Mouse (Mus musculus): ENCODE results near the gene Lhfp.

Lhfp gene

DNA sequence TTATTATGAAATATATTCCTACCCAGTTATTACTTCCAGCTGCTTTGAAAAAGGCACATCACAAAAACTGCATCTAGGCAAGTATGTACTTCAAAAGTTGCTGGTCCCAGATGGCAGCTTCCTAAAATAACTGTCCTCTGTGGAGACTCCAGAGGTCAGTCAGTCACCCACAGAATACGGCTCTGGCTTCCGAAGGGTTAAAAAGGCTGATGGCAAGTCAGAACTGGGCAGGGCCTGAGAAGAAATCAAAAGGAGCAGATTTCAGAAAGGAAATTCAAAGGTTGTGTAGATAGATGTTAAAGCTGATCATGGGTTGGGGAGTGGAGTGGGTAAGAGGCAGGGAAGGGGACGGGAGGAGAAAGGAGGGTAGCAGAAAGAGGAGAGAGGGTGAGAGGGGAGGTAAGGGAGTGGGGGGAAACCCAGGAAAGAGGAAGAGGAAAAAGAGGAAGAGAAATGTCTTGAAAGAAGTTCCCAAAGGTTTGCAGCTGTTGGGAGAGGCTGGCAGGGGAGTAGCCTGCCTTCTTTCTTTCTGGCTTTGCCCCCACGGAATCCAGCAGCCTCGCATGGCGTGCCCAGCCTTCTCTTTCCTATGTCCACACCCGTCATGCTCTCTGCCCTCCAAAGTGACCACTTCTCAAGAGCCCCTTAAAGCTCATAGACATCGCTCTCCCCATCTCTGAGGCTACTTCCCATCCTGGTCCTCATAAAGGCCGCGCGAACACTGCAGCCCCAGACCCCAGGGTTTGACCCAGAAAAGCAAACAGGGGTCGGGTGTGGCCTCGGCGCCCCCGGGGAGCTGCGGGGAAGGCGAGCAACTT is 526 bp upstream of the Lhfp start:
- in situ Hi-C loops (cut with MboI, MseI) = no loop called here

DNA sequence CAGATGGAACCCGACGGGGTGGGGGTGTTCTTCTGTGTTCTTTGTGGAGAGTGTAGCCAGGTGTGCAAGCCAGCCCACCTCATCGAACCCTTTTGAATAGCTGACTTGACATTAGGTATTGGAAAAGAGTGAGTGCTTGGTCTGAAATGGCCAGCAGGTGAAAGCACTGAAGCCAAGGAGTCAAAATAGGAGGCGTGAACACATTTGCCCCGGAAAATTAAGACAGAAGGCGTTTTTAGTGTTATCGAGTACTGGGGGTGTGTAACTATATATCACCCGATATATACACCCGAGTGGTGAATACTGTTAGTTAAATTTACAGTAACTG is 876 bp downstream of the Lhfp start:
- in situ Hi-C loops (cut with MboI, MseI) = no loop called here

DNA sequence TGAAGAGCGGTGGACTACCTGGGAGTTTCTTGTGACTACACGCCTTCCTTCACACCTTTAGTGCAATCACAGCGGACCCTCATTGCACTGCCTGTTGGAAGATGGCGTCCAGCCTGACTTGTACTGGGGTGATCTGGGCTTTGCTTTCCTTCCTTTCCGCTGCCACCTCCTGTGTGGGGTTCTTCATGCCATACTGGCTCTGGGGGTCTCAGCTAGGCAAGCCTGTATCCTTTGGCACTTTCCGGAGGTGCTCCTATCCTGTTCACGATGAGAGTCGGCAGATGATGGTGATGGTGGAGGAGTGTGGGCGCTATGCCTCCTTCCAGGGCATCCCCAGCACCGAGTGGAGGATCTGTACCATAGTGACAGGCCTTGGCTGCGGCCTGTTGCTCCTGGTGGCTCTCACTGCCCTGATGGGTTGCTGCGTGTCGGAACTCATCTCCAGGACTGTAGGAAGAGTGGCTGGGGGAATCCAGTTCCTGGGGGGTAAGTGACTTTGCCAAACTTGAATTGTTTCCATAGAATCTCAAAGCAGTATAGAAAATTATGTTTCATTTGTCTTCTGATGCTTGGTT is 2.0 kb downstream of the Lhfp start:
- in situ Hi-C loops (cut with MboI, MseI) = no loop called here

DNA sequence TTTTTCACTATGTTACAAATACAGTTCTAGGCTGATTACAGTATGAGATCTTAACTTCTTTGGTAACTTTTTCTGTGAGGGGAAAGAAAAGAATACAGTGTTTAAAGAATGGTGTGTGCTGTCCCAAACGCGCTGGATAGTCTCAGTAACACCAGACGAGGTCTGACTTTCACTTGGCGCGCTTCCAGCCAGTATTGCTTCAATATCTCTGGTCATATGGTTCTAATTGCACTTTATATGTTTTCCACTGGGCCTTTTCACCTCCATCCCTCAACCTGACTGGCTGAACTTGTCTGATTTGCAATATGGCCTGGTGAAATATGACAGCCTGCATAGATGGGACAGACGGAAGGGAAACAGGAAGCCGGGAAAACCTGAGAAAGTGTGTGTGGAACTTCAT is 2.9 kb downstream of the Lhfp start:
- in situ Hi-C loops (cut with MboI, MseI) = no loop called here

DNA sequence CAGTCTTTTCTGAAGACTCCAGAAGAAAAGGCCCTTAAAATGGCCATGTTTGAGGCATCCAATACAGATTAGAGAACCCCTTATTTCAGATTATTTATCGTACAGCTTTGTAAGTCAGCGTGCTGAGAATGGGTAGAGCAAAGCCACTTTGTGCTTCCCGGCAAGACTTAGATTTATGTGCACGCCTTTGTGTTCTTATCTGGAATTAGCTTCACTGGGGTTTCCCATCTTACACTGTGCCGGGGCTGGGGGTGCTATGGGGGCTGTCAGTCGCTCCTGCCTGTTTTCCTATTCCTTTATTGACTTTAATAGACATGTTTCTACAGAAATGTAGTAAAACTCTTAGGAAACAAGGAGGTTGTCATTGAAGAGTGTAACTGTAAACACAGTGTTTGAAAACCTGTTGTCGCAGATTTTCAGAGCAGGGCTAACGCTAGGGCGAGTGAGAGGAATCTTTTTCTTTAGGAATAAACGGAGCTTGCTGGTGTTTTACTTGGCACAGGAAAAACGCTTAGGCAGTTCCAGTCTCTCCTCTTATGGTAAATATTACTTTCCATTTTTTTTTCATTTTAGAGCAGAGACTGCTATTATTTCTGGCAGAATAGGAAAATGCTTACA is 3.5 kb downstream of the Lhfp start:
- in situ Hi-C loops (cut with MboI, MseI) = no loop called here

DNA sequence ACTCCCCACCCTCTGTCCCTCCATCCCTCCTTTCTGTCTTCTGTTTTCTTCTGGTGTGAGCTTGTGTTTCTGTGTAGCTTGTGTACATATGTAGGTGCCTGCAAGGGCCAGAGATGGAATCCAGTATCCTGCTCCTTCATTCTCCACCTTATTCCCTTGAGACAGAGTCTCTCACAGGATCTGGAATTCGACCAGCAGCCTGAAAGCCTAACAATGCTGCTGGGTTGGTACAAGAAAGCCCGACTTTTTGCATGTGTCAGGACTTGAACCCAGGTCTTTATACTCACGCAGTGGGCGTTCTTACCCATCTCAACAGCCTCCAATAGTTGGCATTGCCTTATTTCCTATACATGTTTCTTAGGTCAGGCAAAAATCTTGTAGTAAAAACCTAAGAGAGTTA is 4.4 kb downstream of the Lhfp start:
- in situ Hi-C loops (cut with MboI, MseI) = no loop called here

DNA sequence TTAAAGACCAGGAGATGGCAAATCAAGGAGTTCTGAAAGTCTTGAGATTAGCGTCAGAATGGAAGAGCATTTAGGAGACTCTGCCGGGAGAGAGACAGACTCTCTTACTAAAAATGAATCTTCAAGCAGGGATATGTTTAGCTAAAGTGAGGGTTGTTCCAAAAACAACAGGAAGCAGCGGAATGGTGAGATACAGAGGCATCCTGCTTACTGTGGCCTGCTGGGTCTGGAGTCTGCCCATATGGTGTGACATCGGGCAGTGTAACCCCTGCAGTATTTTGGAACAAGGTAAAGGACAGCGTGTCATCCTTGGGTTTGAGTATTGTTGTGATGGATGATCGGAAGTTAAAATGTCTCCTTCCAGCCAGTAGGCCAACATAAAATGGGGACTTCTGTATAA is 5.0 kb downstream of the Lhfp start:
- in situ Hi-C loops (cut with MboI, MseI) = no loop called here

DNA sequence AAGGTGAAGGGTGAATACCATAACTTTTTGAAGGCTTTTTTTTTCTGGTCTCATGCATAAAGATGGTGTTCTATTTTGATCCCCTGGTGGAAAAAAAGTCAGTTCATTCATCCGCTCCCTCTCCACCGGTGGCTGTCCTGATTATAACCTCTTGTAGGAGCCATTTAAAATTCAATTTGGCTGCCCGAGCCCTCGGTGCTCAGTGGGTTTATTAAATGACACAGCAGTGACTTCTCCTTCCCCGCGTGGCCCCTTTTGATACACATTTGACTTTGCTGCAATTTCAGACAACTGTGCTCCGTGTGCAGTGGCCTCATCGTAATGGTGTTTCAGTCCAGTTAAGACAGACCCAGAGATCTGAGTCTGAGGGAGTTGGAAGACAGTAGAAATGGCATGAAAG is 11.1 kb downstream of the Lhfp start:
- in situ Hi-C loops (cut with MboI, MseI) = no loop called here

DNA sequence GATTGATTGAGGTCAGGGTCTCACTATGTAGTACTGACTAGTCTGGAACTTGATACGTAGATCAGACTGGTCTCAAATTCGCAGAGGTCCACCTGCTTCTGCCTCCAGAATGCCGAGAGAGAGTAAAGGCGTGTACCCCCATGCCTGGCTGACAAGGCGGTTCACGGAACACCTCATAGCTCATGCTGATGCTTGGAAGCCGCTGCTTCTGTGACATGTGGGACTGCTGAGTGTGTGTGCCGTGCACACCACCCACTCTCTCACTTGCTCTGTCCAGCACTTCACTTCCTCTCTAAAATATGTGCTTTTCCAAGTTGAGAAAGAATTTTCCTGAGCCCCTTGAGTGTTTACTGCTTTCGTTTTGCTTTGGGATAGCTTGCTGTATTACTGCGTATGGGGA is 15.1 kb downstream of the Lhfp start:
- in situ Hi-C loops (cut with MboI, MseI) = no loop called here

DNA sequence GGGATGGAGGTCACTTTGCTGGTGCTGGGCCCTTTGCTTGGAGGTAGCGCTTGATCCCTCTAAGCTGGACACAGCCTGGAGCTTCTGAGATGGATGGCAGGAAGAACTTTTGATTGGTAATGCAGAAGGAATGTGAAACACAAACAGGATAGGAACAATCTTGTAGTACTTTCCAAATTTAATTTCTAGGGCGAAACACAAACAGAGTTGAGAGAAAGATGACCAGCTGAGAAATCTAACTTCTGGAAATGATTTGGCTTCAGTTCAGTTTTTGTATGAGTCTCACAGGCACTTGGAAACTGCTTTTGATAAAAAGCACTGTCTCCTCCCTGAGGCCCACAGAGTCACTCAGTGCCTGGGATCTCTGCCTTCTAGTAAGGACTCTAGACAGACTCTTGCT is 18.6 kb downstream of the Lhfp start:
- in situ Hi-C loops (cut with MboI, MseI) = loop anchor here (10.0 kb wide), 1 partner anchor 105 kb away; no protein-coding TSS in a partner anchor

DNA sequence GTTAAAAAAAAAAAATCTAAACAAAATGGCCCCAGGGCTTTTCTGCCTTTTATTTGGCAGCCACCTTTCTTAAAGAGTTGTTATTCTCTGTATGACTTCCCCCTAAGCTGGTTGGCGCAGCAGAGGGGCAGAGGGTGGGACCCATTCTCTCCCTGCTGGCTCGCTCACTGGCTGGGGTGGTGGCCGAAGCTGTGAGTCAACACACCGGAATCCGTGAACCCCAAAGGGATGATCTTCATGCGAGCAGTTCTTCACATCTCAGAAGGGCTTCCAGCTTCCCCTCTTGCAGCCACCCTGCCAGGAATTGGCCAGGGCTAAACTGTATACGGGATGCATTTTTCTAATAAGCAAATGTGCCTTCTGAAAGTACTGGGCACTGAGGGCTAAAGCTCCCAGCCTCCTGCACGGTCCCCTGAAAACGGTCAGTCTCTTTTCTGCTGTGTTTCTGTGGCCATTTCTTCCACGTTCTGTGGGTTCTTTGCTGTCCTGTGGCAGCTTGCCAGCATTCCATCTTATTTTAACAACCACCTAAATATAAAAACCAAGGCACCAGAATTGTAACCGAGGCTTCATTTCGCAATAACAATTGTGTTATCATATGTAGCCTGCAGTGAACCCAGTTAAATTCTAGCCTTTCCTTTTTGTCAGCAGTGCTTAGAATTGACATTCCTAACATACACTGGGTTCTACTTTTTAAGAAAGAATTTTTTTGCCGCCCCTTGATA is 22.3 kb downstream of the Lhfp start:
- in situ Hi-C loops (cut with MboI, MseI) = loop anchor here (10.0 kb wide), 1 partner anchor 101 kb away; no protein-coding TSS in a partner anchor

DNA sequence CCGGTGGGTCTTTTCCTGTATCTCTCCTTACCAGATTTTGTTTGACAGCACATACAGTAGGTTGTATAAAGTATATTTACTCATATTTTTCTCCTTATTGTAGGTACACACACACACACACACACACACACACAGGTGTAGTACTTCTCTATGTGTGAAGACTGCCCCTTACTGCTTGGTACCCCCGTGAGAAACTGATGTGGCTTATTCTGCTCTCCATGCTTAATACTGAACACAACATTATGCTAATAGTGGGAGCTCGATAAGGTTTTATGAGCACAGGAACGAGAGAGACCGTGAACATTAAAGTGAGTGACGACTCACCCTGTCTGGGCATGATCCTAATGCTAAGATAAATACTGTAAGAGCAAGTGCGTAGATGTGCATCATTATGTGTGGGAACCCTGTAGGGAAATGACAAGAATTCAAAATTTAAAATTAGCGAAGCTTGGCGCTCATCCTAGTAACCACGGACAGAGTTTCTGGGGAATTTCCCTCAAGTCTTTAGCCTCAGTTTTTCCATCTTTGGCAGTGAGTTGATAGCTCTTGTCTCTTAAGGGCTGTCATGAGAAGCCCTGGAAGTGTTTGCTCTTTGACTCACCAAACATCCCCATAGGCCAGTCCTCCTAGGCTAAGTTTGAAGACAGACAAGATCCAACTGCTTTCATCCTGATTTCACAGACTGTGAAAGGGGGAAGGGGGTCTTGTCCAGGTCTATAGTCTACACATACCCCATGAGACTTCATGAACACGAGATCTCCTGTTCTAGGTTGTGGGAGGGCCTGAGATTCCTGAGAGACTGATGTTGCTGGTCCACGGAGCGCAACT is 24.2 kb downstream of the Lhfp start:
- in situ Hi-C loops (cut with MboI, MseI) = loop anchor here (10.0 kb wide), 1 partner anchor 99 kb away; no protein-coding TSS in a partner anchor

DNA sequence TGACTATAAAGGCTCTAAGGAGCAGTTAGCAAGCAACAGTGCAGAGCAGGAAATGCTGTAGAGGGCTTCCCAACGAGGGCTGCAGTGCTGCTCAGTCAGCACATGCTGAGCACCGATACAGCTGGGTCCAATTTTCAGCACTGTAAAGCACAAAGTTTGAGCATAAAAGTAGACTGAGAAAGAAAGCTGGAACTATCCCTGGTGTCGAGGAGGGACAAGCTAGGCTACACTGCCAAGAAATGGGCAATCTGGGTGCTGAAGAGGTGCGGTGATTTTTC is 24.7 kb downstream of the Lhfp start:
- in situ Hi-C loops (cut with MboI, MseI) = loop anchor here (10.0 kb wide), 1 partner anchor 99 kb away; no protein-coding TSS in a partner anchor

DNA sequence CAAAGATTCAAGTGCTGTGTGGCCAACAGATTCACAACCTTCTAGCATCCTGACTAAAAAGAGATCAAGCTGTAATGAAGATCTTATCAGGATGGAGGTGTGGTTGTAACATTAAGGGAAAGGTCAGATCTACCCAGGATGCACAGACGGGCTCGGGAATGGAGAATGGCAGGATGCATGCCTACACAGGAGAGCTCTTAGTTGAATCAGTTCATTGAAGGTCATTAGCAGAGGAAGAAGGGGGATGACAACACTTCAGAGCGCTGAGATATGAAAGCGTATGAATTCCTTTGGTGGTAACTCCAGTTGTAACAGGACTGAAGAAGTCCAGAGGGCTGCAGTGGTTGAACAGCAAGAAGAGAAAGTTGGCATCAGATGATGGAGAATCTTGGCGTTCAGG is 27.1 kb downstream of the Lhfp start:
- in situ Hi-C loops (cut with MboI, MseI) = loop anchor here (10.0 kb wide), 1 partner anchor 96 kb away; no protein-coding TSS in a partner anchor

DNA sequence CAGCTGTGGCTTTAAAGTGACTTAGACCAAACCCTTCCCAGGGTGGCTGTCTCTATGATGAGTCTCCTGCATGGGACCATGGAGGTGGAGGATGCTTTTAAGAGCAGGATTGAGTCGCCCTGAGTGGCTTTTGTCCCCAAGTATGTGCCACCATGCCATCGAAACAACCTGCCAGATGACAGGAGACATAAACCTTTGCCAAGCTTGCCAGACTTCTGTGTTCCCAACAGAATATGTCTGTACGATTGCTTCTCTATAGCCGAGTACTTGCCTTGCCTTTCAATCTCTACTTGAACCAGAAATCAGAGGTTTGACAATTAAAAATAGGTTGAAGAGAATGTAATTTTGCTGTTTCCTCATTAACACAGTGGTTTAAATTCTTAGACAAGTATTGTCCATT is 32.9 kb downstream of the Lhfp start:
- in situ Hi-C loops (cut with MboI, MseI) = no loop called here

DNA sequence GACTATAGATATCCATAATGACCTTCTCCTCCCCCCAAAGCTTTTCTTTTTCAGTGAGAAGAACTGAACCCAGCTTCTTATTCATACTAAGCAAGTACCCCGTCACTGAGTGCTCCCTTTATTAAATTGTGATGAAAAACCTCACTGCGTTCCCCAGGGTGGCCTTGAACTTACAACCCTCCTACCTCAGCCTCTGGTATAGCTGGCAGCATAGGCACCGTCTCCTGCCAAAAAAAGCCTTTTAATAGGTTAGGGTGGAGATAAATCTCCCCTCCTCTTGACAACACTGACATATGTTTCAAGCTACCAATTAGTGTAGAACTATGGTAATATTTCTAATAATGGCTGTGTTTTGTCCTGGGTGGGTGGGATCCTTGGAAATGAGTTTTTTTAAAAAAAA is 33.4 kb downstream of the Lhfp start:
- in situ Hi-C loops (cut with MboI, MseI) = no loop called here

DNA sequence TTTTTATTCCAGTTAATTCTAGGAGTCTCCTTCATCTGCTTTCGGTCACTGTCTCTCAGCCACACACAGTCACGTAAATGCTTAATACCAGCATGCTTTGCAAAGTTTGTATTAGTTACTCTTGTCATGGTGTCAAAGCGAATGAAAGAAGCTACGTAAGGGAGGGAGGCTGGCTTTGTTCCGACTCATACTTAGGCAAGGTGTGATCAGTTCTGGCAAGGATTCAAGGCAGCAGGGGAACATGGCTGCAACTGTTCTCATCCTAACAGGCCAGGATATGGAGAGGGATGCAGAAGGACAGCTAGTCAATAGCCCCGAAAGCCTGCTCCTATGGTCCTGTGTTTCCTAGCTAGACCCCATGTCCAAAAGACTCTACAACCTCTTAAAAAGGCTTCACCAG is 39.0 kb downstream of the Lhfp start:
- in situ Hi-C loops (cut with MboI, MseI) = no loop called here

DNA sequence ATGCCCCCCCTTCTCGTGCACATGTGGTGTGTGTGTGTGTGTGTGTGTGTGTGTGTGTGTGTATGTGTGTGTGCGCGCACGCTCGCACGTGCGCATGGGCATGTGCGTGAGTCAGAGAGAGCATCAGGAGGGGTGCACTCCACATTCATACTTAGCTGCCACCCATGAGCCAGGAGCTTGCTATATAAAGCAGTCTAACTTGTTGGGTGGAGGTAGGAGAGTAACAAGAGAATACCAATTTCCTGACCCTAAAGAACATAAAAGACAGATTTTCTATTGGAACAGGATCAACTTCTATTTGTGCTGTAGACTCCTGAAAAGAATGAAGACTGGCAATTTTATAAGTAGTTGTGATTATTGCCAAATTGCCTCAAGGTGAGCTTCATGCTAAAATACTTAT is 39.4 kb downstream of the Lhfp start:
- in situ Hi-C loops (cut with MboI, MseI) = no loop called here

DNA sequence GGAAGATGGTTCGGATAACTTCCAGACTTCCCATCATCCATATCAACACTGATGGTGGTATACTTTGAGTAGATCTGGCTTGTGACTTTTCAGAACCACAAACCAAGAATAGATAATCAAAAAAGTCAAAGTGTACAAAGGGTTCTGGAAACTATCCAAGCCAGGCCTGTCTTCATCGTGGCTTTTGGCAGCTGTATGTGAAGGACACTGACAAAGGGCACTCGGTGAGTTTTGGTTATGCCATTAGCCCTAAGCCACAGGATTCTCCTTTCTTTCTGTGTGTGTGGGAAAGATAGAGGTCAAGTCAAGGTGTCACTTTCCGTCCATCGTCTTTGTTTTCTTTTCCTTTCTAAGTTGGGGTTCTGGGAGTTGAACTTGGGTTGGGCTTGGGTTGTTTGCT is 42.4 kb downstream of the Lhfp start:
- in situ Hi-C loops (cut with MboI, MseI) = no loop called here

DNA sequence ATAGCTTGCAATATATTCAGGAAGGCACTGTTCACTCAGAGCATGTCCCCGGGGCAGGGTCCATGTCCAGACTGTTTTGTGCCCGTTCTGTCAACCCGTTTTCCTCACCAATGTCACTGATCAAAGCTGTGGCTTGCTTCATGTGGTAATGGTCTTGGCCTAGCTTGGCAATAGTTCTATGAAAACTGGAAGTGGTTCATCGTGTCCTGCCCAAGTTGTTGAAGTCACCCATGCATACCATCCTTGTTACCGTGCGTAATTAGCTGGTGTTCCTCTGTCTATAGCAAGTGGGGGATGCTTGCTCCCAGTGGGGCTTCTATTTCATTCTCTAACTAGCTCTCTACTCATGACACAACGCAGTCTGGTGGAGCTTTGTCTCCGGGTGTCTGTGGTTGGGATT is 43.5 kb downstream of the Lhfp start:
- in situ Hi-C loops (cut with MboI, MseI) = no loop called here

DNA sequence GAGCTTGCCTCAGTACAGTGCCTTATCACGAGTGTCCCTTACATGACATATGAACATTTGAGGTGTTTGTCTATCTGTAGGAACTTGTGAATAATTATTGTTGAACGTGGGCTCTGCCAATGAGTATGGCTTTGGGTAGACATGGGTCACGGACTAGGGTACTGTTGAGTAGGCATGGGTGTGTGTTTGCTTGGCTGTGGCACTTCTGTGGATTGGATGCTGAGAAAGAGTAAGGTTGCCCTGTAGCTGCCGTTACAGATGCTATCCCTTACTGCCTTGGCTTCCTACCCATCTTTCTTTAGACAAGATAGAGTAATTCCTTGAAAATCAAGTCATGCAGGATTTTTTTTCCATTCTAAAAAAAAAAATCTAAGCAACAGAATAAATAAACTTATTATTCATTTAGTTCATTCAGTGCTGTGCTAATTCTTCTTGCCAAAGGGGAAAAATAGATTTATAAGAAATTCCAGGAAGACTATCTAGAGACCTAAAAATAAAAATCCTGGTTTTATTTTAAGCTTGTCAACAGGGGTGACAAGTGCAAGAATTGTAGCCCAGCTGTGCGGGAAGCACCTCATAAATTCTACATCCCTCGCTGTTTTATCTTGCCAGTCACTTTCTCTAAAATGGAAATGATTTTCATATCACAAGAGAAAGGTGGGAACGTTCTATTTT is 45.3 kb downstream of the Lhfp start:
- in situ Hi-C loops (cut with MboI, MseI) = no loop called here

Measured in T-helper 1 cell (primary cell).